Mouse (Mus musculus) cerebellum, adult 2 months (tissue): Measurements from ENCODE around the gene Isg20l2. TPM values are rescaled to one million over a fixed set of nuclear protein-coding genes. Genes with fewer than 3 reads are reported as not detected.

Experiments
- DNase-seq, 2 experiments: peaks; one replicate each; pipeline ENCODE4 v3.0.0; 2021
- H3K27ac ChIP-seq: fragments of 200-500 bp; 2 replicates; pipeline ENCODE4 v1.5.1; 2012; ENCODE audit warnings: low read length, control low read depth, inconsistent platforms; ENCODE audit not compliant: insufficient read depth
- H3K27me3 ChIP-seq: fragments of 200-500 bp; 2 replicates; pipeline ENCODE4 v1.6.1; 2012; ENCODE audit warnings: inconsistent platforms, mild to moderate bottlenecking, low read length, moderate library complexity; ENCODE audit not compliant: control insufficient read depth, insufficient read depth
- H3K4me1 ChIP-seq: fragments of 200-500 bp; 2 replicates; pipeline ENCODE4 v1.6.1; 2011; ENCODE audit warnings: low read length; ENCODE audit not compliant: control insufficient read depth, insufficient read depth
- H3K4me3 ChIP-seq: fragments of 200-500 bp; replicated peaks from 2 replicates; pipeline ENCODE3; 2011; ENCODE audit warnings: mild to moderate bottlenecking, low read depth, low read length, control low read depth; ENCODE audit not compliant: insufficient read depth
- CTCF ChIP-seq: fragments of 200-500 bp; IDR thresholded peaks from 2 replicates; pipeline ENCODE4 v1.5.1; 2011; ENCODE audit warnings: low read depth, mild to moderate bottlenecking, control low read depth, low read length, moderate library complexity, borderline replicate concordance; ENCODE audit not compliant: insufficient read depth
- POLR2A ChIP-seq: fragments of 200-500 bp; IDR thresholded peaks from 2 replicates; pipeline ENCODE4 v1.6.1; 2011; ENCODE audit warnings: low read length, control low read depth, borderline replicate concordance; ENCODE audit not compliant: insufficient read depth
- WGBS: fragments of 180-500 bp; shearing (Covaris S2); methylation state at CpG from one replicate; pipeline ENCODE4 v1.1.7; 2018; 5-methylcytosine and 5-hydroxymethylcytosine counted together
- polyA plus RNA-seq: library from polyadenylated mRNA; depleted of rRNA; stranded (reverse); fragments of >200 nt; gene quantifications from 2 replicates; pipeline ENCODE4 v1.2.3, GENCODE M21; 2012

The Isg20l2 gene
- polyA plus RNA-seq, 1 experiment: 15.2 TPM

DNA sequence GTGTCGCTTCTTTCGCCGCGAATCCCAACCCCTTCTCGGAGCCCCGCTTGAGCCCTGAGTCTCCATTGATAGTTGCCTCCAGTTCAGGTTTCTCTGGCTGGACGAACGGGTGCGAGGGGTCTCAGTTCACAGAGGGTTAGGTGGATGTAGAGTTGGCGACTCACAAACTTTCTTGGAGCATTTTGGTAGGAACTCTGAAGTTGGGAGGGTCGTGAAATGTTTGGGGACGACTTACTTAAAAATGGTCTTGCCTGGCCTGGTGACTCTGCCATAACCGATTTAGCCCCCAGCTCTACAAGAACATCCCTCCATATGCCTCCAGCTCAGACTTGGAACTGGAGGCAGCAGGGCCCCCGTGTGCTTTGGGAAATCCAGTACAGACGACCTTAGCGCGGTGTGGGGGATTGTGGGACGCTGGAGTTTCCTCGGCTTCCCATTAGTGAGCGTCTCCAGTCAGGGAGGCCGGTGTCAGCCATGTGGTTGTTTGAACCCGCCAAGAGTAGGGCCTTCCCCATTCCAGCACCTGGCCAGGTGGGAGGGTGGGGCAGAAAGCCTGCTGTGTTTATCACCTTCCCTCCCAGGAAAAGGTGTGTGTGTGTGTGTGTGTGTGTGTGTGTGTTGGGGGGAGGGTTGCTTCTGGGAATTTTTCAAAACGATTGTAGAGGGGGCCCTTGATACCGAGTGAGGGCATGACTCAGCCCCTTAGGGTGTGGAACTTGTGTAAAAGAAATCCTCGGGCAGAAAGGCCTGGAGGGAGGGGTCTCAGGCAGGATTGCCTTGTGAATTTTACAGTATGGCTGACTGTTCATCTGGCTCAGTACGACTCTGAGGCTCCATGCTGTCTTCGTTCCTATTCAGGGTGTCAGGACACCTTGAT lies 22.9 kb upstream of the Isg20l2 start:
- Histone ChIP-seq H3K4me3 (peak overlapping the region; percentile 98), H3K27me3 (no peaks in the 10 kb centered on the region), H3K4me1 (peaks cover 25% of the 10 kb centered on the region), H3K27ac (peak overlapping the region; percentile 99)
- TF ChIP-seq CTCF: no peak
- no peak for TF ChIP-seq POLR2A
- under 1% methylated on average over 27 of the region's 27 CpGs for WGBS
- DNase-seq: peak; percentile 51 to 55

DNA sequence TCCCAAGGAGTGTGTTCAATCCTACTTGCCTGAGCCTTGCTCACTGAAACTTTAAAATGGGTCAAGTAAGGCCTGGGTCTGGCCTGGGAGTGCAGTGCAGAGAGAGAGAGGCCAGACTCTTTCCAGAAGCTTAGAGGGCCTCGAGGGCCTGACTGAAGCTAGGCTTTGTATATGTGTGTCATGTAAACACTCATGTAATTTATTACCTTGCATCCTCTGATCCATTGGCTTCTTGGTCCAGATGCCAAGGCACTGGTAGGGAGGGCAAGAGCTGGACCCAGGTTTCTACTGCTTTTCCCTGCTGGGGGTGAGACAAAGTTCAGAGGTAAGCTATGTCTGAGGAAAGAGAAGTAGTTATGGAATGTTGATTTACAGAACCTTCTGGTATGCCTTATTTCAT lies 22.2 kb upstream of the Isg20l2 start:
- 0% methylated on average over 1 of the region's 1 CpGs for WGBS
- Histone ChIP-seq H3K4me1 (peaks cover 25% of the 10 kb centered on the region), H3K27me3 (no peaks in the 10 kb centered on the region), H3K27ac (peak overlapping the region; percentile 99), H3K4me3 (peak overlapping the region; percentile 98)
- DNase-seq: no peak
- no peak for TF ChIP-seq POLR2A
- no peak for TF ChIP-seq CTCF

DNA sequence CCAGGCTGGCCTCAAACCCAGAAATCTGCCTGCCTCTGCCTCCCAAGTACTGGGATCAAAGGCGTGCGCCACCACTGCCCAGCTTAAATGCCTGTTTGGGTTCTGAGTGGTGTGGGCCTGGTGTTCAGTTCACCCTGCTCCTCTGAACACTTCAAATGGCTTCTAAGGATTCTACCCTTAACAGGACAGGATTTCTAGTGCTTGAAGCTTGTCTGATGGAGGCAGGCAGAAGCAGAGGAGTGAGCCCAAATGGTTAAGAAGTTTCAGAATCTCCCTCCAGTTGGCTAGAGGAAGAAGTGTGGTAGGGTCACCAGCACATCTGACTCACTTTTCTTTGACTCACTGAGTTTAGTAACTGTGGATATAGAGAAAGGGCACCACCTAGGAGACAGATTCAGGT lies 20.7 kb upstream of the Isg20l2 start:
- no peak overlapping the region for H3K27ac ChIP-seq
- DNase-seq: no peak
- 95% methylated on average over 2 of the region's 2 CpGs for WGBS

GRCm38 (mm10) chr3:87909874-87910273 lies 20.2 kb upstream of the Isg20l2 start:
- 4% methylated on average over 4 of the region's 4 CpGs for WGBS
- TF ChIP-seq POLR2A (no peak), CTCF (no peak)
- H3K27me3 ChIP-seq: no peaks in the 10 kb centered on the region
- H3K27ac ChIP-seq: no peak overlapping the region
- peaks cover 25% of the 10 kb centered on the region for H3K4me1 ChIP-seq
- no peak overlapping the region for H3K4me3 ChIP-seq
- no peak for DNase-seq

More for the DNA sequence above, 20.7 kb upstream of the Isg20l2 start:
- Histone ChIP-seq H3K27me3 (no peaks in the 10 kb centered on the region), H3K4me3 (no peak overlapping the region), H3K4me1 (peaks cover 25% of the 10 kb centered on the region)
- TF ChIP-seq POLR2A (no peak), CTCF (no peak)

- H3K4me1 ChIP-seq: peaks cover 25% of the 10 kb centered on the region
- TF ChIP-seq POLR2A: no peak
- no peak for TF ChIP-seq CTCF
- DNase-seq: peak; percentile 63 to 72
- H3K4me3 ChIP-seq: peak overlapping the region; percentile 99
- 3% methylated on average over 12 of the region's 12 CpGs for WGBS
- H3K27ac ChIP-seq: peak overlapping the region; percentile 61; the same call in 1 of the 2 replicates
- no peaks in the 10 kb centered on the region for H3K27me3 ChIP-seq
Observed at GRCm38 (mm10) chr3:87910573-87911141, 19.5 kb upstream of the Isg20l2 start.

DNA sequence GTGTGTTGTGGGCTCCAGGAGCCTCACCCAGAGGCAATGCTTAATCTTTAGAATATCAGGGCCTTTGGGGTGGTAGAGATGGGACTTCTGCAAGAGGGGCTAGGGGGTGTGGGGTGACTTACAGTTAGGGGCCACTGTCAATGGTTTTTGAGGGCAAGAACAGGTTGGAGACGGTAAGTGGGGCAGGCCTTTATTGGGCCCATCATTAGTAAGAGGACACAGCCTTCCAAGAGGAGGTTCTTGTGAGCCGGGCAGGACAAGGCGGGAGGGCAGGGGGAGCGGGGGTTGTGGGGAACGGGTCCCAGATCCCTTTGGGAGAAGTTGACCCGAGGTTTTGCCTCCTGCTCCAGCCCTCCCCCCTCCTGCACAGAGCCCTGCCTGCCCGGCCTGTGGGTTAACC lies 16.6 kb upstream of the Isg20l2 start:
- TF ChIP-seq POLR2A (no peak), CTCF (no peak)
- H3K4me3 ChIP-seq: no peak overlapping the region
- 82% methylated on average over 7 of the region's 7 CpGs for WGBS

GRCm38 (mm10) chr3:87913891-87914290 lies 16.2 kb upstream of the Isg20l2 start:
- H3K27ac ChIP-seq: no peak overlapping the region
- H3K4me3 ChIP-seq: no peak overlapping the region
- 91% methylated on average over 10 of the region's 10 CpGs for whole genome bisulfite sequencing
- H3K4me1 ChIP-seq: peaks cover 21% of the 10 kb centered on the region
- TF ChIP-seq CTCF (no peak), POLR2A (no peak)
- H3K27me3 ChIP-seq: no peaks in the 10 kb centered on the region
- DNase-seq: no peak

More for the DNA sequence above, 16.6 kb upstream of the Isg20l2 start:
- H3K4me1 ChIP-seq: peaks cover 21% of the 10 kb centered on the region
- no peak overlapping the region for H3K27ac ChIP-seq
- no peaks in the 10 kb centered on the region for H3K27me3 ChIP-seq
- DNase-seq: no peak
